Mouse (Mus musculus) heart, embryonic 14.5 days (tissue): ENCODE measurements around the gene Slc27a5. TPM values are rescaled to one million over a fixed set of nuclear protein-coding genes. Genes with fewer than 3 reads are reported as not detected.
A peak's percentile ranks its signal among the peaks of the same experiment; 100 is the strongest.

ENCODE experiments used
- ATAC-seq: fragments of 200-750 bp; cut with Nextera tagmentation; 2 replicates; pipeline ENCODE4 v1.8.0; 2017; ENCODE audit warnings: low read depth, moderate TSS enrichment; ENCODE audit not compliant: insufficient number of reproducible peaks, insufficient read depth, low FRiP score
- H3K27ac ChIP-seq, 2 experiments: fragments of 200-500 bp in 1 of 2; fragments of 300-500 bp in 1 of 2; sonication (generic) in 1 of 2; replicated peaks in 1 of 2; 2 replicates each; pipeline ENCODE4 v1.5.1; 2012 to 2014; ENCODE audit warnings: low read depth in 2 of 2, low read length in 2 of 2, control low read depth in 1 of 2, mild to moderate bottlenecking in 1 of 2, mixed read lengths in 1 of 2; ENCODE audit not compliant: control insufficient read depth in 1 of 2, insufficient read depth in 1 of 2
- H3K27me3 ChIP-seq: fragments of 300-500 bp; sonication (generic); 2 replicates; pipeline ENCODE4 v1.6.1; 2014; ENCODE audit warnings: mild to moderate bottlenecking, low read length, control low read depth; ENCODE audit not compliant: control insufficient read depth, insufficient read depth
- H3K36me3 ChIP-seq: fragments of 300-500 bp; sonication (generic); 2 replicates; pipeline ENCODE4 v1.6.1; 2014; ENCODE audit warnings: mild to moderate bottlenecking, control low read depth, low read length, mixed read lengths; ENCODE audit not compliant: control insufficient read depth, insufficient read depth
- H3K4me1 ChIP-seq, 2 experiments: fragments of 200-500 bp in 1 of 2; fragments of 300-500 bp in 1 of 2; sonication (generic) in 1 of 2; 2 replicates each; pipeline ENCODE4 v1.6.1; 2012 to 2014; ENCODE audit warnings: low read length in 2 of 2, control low read depth in 1 of 2, mixed read lengths in 1 of 2; ENCODE audit not compliant: control insufficient read depth in 2 of 2, insufficient read depth in 2 of 2
- H3K4me2 ChIP-seq: fragments of 300-500 bp; sonication (generic); 2 replicates; pipeline ENCODE4 v1.6.1; 2014; ENCODE audit warnings: mild to moderate bottlenecking, low read length
- H3K4me3 ChIP-seq, 2 experiments: fragments of 200-500 bp in 1 of 2; fragments of 300-500 bp in 1 of 2; sonication (generic) in 1 of 2; 2 replicates each; pipeline ENCODE4 v1.5.1; 2012 to 2014; ENCODE audit warnings: low read length in 2 of 2, mild to moderate bottlenecking in 2 of 2, control low read depth in 1 of 2, low read depth in 1 of 2, moderate library complexity in 1 of 2; ENCODE audit not compliant: control insufficient read depth in 1 of 2, insufficient read depth in 1 of 2
- H3K9ac ChIP-seq: fragments of 300-500 bp; sonication (generic); 2 replicates; pipeline ENCODE4 v1.6.1; 2014; ENCODE audit warnings: mild to moderate bottlenecking, low read length
- H3K9me3 ChIP-seq: fragments of 300-500 bp; sonication (generic); 2 replicates; pipeline ENCODE4 v1.6.1; 2016; ENCODE audit warnings: low read length, control low read depth; ENCODE audit not compliant: control insufficient read depth
- WGBS: fragments of 180-500 bp; shearing (Covaris S2); extraction: QIAGEN DNeasy Blood & Tissue Kit; methylation state at CpG from one replicate; pipeline ENCODE4 v1.1.7; 2014; 5-methylcytosine and 5-hydroxymethylcytosine counted together
- polyA plus RNA-seq: library from polyadenylated mRNA; unstranded; fragments of >200 nt; fragmentation: Nextera tagmentation; extraction: Ambion mirVana; gene quantifications from 2 replicates; pipeline ENCODE4 v1.2.1, GENCODE M21; 2014

The Slc27a5 gene
- polyA plus RNA-seq, 1 experiment from 2014 or later, result not detected

- under 1% methylated on average over 67 of the region's 95 CpGs for WGBS
- H3K4me2 ChIP-seq, result peak overlapping the region; percentile 92
- peaks cover 39% of the 10 kb centered on the region for H3K36me3 ChIP-seq
- peak; percentile 80 for ATAC-seq
- H3K27me3 ChIP-seq, result no peaks in the 10 kb centered on the region
- H3K9me3 ChIP-seq, result no peaks in the 10 kb centered on the region
- peak overlapping the region; percentile 86 to 95 for H3K4me3 ChIP-seq
- H3K27ac ChIP-seq, result peak overlapping the region; percentile 98 to 100
- H3K9ac ChIP-seq, result peak overlapping the region; percentile 95
- peaks cover 11 to 15% of the 10 kb centered on the region in 2 experiments for H3K4me1 ChIP-seq
Measured at GRCm38 (mm10) chr7:13023928-13024731, 26.1 kb upstream of the Slc27a5 start.

GRCm38 (mm10) chr7:13022773-13023535, 25.0 kb upstream of the Slc27a5 start:
- H3K4me2 ChIP-seq, result peak overlapping the region; percentile 92
- ATAC-seq, result peak; percentile 49
- 5% methylated on average over 31 of the region's 31 CpGs for WGBS
- H3K4me1 ChIP-seq, result peaks cover 11 to 15% of the 10 kb centered on the region in 2 experiments
- peak overlapping the region; percentile 84 to 98 for H3K27ac ChIP-seq
- no peaks in the 10 kb centered on the region for H3K9me3 ChIP-seq
- H3K27me3 ChIP-seq, result no peaks in the 10 kb centered on the region
- H3K36me3 ChIP-seq, result peaks cover 27% of the 10 kb centered on the region
- H3K9ac ChIP-seq, result peak overlapping the region; percentile 95
- peak overlapping the region; percentile 86 to 95 for H3K4me3 ChIP-seq

DNA sequence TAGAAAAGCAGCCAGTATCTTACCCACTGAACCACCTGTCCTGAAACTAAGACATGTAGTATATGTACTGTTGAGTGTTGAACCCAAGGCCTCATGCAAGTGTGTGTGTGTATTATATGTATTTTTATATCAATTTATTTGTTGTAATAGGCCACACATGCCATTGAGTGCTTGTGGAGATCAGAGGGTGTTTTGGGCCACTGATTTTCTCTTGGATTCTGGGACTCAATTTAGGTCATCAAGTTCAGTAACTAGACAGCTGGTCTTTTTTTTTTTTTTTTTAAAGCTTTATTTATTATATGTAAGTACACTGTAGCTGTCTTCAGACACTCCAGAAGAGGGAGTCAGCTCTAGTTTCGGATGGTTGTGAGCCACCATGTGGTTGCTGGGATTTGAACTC, 17.2 kb upstream of the Slc27a5 start:
- WGBS, result 85% methylated on average over 1 of the region's 1 CpGs
- Histone ChIP-seq H3K27me3 (no peaks in the 10 kb centered on the region), H3K9me3 (no peaks in the 10 kb centered on the region), H3K36me3 (no peaks in the 10 kb centered on the region), H3K4me1 (peaks cover 5 to 6% of the 10 kb centered on the region in 2 experiments), H3K4me3 (no peak overlapping the region), H3K4me2 (no peak overlapping the region), H3K27ac (no peak overlapping the region), H3K9ac (no peak overlapping the region)
- ATAC-seq, result no peak

DNA sequence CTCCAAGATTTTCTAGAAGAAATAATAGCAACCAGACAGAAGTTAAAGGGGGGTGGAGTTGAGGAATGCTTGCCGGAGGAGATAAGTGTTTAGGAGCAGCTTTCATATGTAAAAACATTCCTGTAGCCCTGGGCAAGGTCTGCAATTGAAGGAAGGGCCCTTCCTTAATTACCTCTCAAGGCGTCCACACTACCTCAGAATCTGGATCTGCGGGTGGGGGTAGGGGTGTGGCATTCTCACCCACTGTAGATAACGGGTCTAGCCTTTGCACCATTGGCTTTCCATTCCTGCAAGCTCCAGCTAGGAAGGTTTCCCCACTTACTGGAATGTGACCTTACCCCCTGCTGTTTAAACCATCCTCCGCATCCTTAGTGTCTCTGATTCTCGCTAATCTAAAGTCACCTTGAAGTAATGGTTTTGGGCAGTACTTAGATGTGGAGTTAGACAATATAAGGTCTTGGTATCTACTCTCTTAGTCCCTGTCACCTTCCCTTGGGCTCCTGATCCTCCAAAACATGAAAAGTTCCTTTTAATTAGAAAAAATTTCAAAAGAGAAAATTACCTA, 16.4 kb upstream of the Slc27a5 start:
- H3K36me3 ChIP-seq, result no peaks in the 10 kb centered on the region
- H3K27me3 ChIP-seq, result no peaks in the 10 kb centered on the region
- H3K9ac ChIP-seq, result no peak overlapping the region
- 34% methylated on average over 6 of the region's 6 CpGs for WGBS
- H3K27ac ChIP-seq, result no peak overlapping the region
- no peak overlapping the region for H3K4me2 ChIP-seq
- no peak for ATAC-seq
- H3K9me3 ChIP-seq, result no peaks in the 10 kb centered on the region
- H3K4me1 ChIP-seq, result peaks cover 6 to 7% of the 10 kb centered on the region in 2 experiments
- no peak overlapping the region for H3K4me3 ChIP-seq

- no peak for ATAC-seq
- WGBS, result 62% methylated on average over 4 of the region's 4 CpGs
Measured at GRCm38 (mm10) chr7:13013671-13014070, 15.7 kb upstream of the Slc27a5 start.

GRCm38 (mm10) chr7:13010005-13010908, 12.3 kb upstream of the Slc27a5 start, which contains the start of gene Zbtb45:
TSS of gene Zbtb45 (minus strand) at chr7:13010034.
- peak within 1 kb of the TSS; percentile 94 for H3K4me2 ChIP-seq
- WGBS, result 17% methylated on average over 26 of the region's 26 CpGs
- peaks cover 6% of the 10 kb centered on the region; the same call in 1 of the 2 replicates for H3K27me3 ChIP-seq
- peaks cover 28% of the 10 kb centered on the region for H3K36me3 ChIP-seq
- peak within 1 kb of the TSS; percentile 76 to 84 for H3K4me3 ChIP-seq
- ATAC-seq, result peak; percentile 80; the same call in 1 of the 2 replicates
- peak within 1 kb of the TSS; percentile 91 for H3K9ac ChIP-seq
- peaks cover 6 to 13% of the 10 kb centered on the region in 2 experiments for H3K4me1 ChIP-seq
- H3K9me3 ChIP-seq, result no peaks in the 10 kb centered on the region
- peak within 1 kb of the TSS; percentile 94 to 95 for H3K27ac ChIP-seq

More at GRCm38 (mm10) chr7:13013671-13014070, 15.7 kb upstream of the Slc27a5 start:
- Histone ChIP-seq H3K9me3 (no peaks in the 10 kb centered on the region), H3K9ac (no peak overlapping the region), H3K4me3 (no peak overlapping the region), H3K27me3 (no peaks in the 10 kb centered on the region), H3K36me3 (no peaks in the 10 kb centered on the region), H3K4me2 (no peak overlapping the region), H3K4me1 (peaks cover 6 to 13% of the 10 kb centered on the region in 2 experiments), H3K27ac (no peak overlapping the region)
